Mouse (Mus musculus) stomach, embryonic 15.5 days (tissue): ENCODE measurements around the gene Col17a1. TPM values are rescaled to one million over a fixed set of nuclear protein-coding genes. Genes with fewer than 3 reads are reported as not detected.
A peak's percentile ranks its signal among the peaks of the same experiment; 100 is the strongest.

Source experiments
- ATAC-seq: fragments of 200-750 bp; cut with Nextera tagmentation; 2 replicates; pipeline ENCODE4 v1.8.0; 2017; ENCODE audit warnings: low read depth, moderate number of reproducible peaks, moderate TSS enrichment; ENCODE audit not compliant: insufficient read depth, low FRiP score
- H3K27ac ChIP-seq: fragments of 300-500 bp; sonication (generic); 2 replicates; pipeline ENCODE4 v1.5.1; 2015; ENCODE audit warnings: mild to moderate bottlenecking, inconsistent platforms
- H3K27me3 ChIP-seq: fragments of 300-500 bp; sonication (generic); replicated peaks from 2 replicates; pipeline ENCODE4 v1.6.1; 2015; ENCODE audit warnings: inconsistent platforms
- H3K36me3 ChIP-seq: fragments of 300-500 bp; sonication (generic); 2 replicates; pipeline ENCODE4 v1.6.1; 2015; ENCODE audit warnings: inconsistent platforms
- H3K4me1 ChIP-seq: fragments of 300-500 bp; sonication (generic); 2 replicates; pipeline ENCODE4 v1.6.1; 2015; ENCODE audit warnings: inconsistent platforms
- H3K4me2 ChIP-seq: fragments of 300-500 bp; sonication (generic); 2 replicates; pipeline ENCODE4 v1.6.1; 2015; ENCODE audit warnings: mild to moderate bottlenecking, inconsistent platforms
- H3K4me3 ChIP-seq: fragments of 300-500 bp; sonication (generic); replicated peaks from 2 replicates; pipeline ENCODE4 v1.5.1; 2015; ENCODE audit warnings: inconsistent platforms
- H3K9ac ChIP-seq: fragments of 300-500 bp; sonication (generic); 2 replicates; pipeline ENCODE4 v1.6.1; 2015; ENCODE audit warnings: inconsistent platforms
- H3K9me3 ChIP-seq: fragments of 300-500 bp; sonication (generic); 2 replicates; pipeline ENCODE4 v1.6.1; 2016; ENCODE audit warnings: inconsistent platforms
- WGBS: fragments of 180-500 bp; shearing (Covaris S2); methylation state at CpG from one replicate; pipeline ENCODE4 v1.1.7; 2015; 5-methylcytosine and 5-hydroxymethylcytosine counted together
- polyA plus RNA-seq: library from polyadenylated mRNA; unstranded; fragments of >200 nt; fragmentation: Nextera tagmentation; extraction: Ambion mirVana; gene quantifications from 2 replicates; pipeline ENCODE4 v1.2.1, GENCODE M21; 2015

Col17a1 gene
- 8.8 and 12.3 TPM in 2 replicates for polyA plus RNA-seq

DNA sequence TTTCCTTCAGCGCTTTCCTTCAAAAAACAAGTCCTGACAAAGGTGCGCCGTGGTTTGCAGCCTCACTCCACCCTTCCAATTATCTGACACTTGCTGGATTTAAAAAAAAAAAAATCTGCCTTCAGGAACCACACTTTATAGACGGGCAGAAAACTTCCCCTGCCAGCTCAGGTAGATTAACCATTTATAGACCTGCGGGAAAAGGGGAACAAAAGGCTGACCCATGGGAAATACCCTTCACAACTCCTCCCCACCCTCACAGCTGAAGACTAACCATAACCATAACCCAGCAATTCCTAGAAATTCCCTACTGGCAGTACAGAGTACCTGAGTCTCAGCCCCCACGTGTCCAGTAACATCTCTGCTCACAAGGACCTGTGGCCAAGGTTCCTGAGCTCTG lies at the start of gene Col17a1:
Col17a1 (minus strand) TSS at position 101 of the 400 bp plus-strand sequence.
- H3K36me3 ChIP-seq: no peaks in the 10 kb centered on the region
- WGBS: 65% methylated on average over 6 of the region's 6 CpGs
- H3K4me2 ChIP-seq: no peak within 1 kb of the TSS
- H3K4me3 ChIP-seq: peak within 1 kb of the TSS; percentile 19
- no peak within 1 kb of the TSS for H3K9ac ChIP-seq
- no peaks in the 10 kb centered on the region for H3K9me3 ChIP-seq
- H3K27me3 ChIP-seq: no peaks in the 10 kb centered on the region
- no peak for ATAC-seq
- no peaks in the 10 kb centered on the region for H3K4me1 ChIP-seq
- H3K27ac ChIP-seq: peak within 1 kb of the TSS; percentile 61

GRCm38 (mm10) chr19:47731931-47732330 lies 40.0 kb upstream of the Col17a1 start:
- H3K4me1 ChIP-seq: peaks cover 8% of the 10 kb centered on the region
- H3K4me2 ChIP-seq: peak overlapping the region; percentile 61
- under 1% methylated on average over 14 of the region's 15 CpGs for WGBS
- no peaks in the 10 kb centered on the region for H3K27me3 ChIP-seq
- peak overlapping the region; percentile 97 for H3K27ac ChIP-seq
- peaks cover 28% of the 10 kb centered on the region for H3K36me3 ChIP-seq
- H3K9ac ChIP-seq: peak overlapping the region; percentile 80
- peak overlapping the region; percentile 82 for H3K4me3 ChIP-seq
- ATAC-seq: no peak
- no peaks in the 10 kb centered on the region for H3K9me3 ChIP-seq

GRCm38 (mm10) chr19:47731071-47731881 lies 39.4 kb upstream of the Col17a1 start, which contains the start of gene Sfr1:
Gene Sfr1 (plus strand): TSS chr19:47731682.
- WGBS: under 1% methylated on average over 72 of the region's 72 CpGs
- peak; percentile 96 for ATAC-seq
- H3K4me3 ChIP-seq: peak within 1 kb of the TSS; percentile 82
- no peaks in the 10 kb centered on the region for H3K27me3 ChIP-seq
- peak within 1 kb of the TSS; percentile 75 for H3K4me2 ChIP-seq
- peaks cover 8% of the 10 kb centered on the region for H3K4me1 ChIP-seq
- peaks cover 24% of the 10 kb centered on the region for H3K36me3 ChIP-seq
- H3K9ac ChIP-seq: peak within 1 kb of the TSS; percentile 80
- H3K27ac ChIP-seq: peak within 1 kb of the TSS; percentile 99
- no peaks in the 10 kb centered on the region for H3K9me3 ChIP-seq

DNA sequence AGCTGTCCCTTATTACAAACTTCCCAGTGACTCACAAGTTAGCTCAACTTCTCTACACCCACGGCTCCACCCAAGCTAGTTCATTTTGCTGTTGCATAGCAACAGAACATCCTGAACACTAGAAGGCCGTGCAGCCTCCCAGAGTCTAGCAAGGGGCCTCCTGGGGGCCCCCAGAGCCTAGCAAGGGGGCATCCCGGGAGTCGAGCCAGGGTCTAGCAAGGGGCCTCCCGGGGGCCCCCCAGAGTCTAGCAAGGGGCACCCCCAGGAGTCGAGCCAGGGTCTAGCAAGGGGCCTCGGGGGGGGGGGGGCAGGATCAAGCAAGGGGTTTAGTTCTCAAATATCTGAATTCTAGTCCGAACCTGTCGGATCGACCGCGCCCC lies 38.8 kb upstream of the Col17a1 start:
- Histone ChIP-seq H3K4me2 (peak overlapping the region; percentile 75), H3K4me1 (peaks cover 8% of the 10 kb centered on the region), H3K9ac (peak overlapping the region; percentile 29; the same call in 1 of the 2 replicates), H3K36me3 (peaks cover 18% of the 10 kb centered on the region), H3K27ac (peak overlapping the region; percentile 99), H3K27me3 (no peaks in the 10 kb centered on the region), H3K9me3 (no peaks in the 10 kb centered on the region), H3K4me3 (peak overlapping the region; percentile 82)
- ATAC-seq: peak; percentile 73
- WGBS: 0% methylated on average over 12 of the region's 12 CpGs

DNA sequence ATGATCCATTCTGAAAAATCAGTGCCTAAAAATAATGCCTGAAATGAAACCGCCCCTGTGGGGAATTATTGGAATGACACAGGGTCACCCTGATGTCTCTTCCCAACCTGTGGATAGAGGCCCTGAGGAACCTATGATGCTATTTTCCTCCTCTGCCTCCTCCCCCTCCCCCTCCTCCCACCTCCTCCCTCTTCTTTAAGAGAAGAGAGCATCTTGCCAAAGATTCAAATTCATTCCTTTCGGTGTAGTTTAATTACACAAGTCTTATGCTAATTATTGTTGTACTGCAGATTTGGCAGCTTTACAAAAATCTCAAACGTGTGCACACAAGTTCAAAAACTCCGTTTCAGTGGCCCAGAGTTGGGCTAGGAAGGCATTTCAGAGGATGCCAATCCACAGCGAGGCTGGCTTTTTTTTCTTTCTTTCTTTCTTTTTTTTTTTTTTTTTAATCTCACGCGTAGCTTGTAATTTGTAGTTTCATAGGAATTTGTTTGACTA lies 33.8 kb upstream of the Col17a1 start:
- Histone ChIP-seq H3K36me3 (no peaks in the 10 kb centered on the region), H3K9me3 (no peaks in the 10 kb centered on the region), H3K4me1 (peaks cover 8% of the 10 kb centered on the region), H3K27ac (no peak overlapping the region), H3K4me3 (no peak overlapping the region), H3K4me2 (no peak overlapping the region), H3K27me3 (no peaks in the 10 kb centered on the region), H3K9ac (no peak overlapping the region)
- no peak for ATAC-seq
- 64% methylated on average over 7 of the region's 7 CpGs for WGBS

DNA sequence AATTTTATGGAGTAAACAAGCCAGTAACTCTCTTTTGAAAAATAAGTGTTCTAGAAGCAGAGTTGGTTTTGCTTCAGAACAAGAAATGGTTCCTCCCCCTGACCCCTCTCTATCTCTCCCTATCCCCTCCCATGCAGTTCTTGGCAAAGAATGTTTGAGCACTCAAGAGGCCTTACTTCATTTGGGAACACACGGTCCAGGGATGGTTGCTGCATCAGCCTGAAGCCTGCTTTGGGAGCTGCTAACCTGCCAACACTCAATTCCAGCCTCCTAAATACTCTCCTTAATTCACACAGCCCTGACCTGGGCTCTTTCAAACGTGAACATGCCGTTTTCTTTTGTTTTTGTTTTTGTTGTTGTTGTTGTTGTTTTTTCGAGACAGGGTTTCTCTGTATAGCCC lies 33.0 kb upstream of the Col17a1 start:
- no peaks in the 10 kb centered on the region for H3K9me3 ChIP-seq
- no peak overlapping the region for H3K4me3 ChIP-seq
- 73% methylated on average over 4 of the region's 4 CpGs for WGBS
- H3K9ac ChIP-seq: no peak overlapping the region
- no peak for ATAC-seq
- peaks cover 2% of the 10 kb centered on the region for H3K4me1 ChIP-seq
- H3K27ac ChIP-seq: no peak overlapping the region
- no peak overlapping the region for H3K4me2 ChIP-seq
- no peaks in the 10 kb centered on the region for H3K36me3 ChIP-seq
- H3K27me3 ChIP-seq: no peaks in the 10 kb centered on the region

- no peak for ATAC-seq
- H3K4me2 ChIP-seq: no peak overlapping the region
- no peak overlapping the region for H3K9ac ChIP-seq
- H3K4me1 ChIP-seq: no peaks in the 10 kb centered on the region; the same call in 1 of the 2 replicates
- no peaks in the 10 kb centered on the region for H3K9me3 ChIP-seq
- WGBS: 33% methylated on average over 6 of the region's 6 CpGs
- no peaks in the 10 kb centered on the region for H3K27me3 ChIP-seq
- no peak overlapping the region for H3K27ac ChIP-seq
- no peaks in the 10 kb centered on the region for H3K36me3 ChIP-seq
- no peak overlapping the region for H3K4me3 ChIP-seq
Measured at GRCm38 (mm10) chr19:47722471-47722870, 30.6 kb upstream of the Col17a1 start.

DNA sequence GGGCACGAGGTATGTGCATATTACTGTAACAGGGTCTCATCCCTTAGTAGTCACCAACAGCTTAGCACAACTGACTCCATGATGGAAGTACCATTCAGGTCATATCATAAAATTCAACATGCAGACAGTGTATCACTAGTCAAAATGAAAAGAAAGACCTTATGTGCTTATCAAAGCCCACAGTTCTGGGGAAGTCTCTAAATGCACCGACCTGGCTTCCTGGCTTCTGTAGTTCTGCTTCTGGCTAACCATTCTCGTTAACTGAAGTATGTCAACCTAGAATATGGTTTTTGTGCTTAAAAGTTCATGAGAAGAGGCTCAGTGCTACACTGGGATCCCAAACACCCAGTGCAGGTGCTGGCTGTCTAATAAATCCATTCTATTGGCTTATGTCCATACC lies 27.3 kb upstream of the Col17a1 start:
- Histone ChIP-seq H3K9me3 (no peaks in the 10 kb centered on the region), H3K4me1 (no peaks in the 10 kb centered on the region; the same call in 1 of the 2 replicates), H3K36me3 (no peaks in the 10 kb centered on the region), H3K27me3 (no peaks in the 10 kb centered on the region), H3K4me3 (no peak overlapping the region), H3K27ac (no peak overlapping the region), H3K4me2 (no peak overlapping the region), H3K9ac (no peak overlapping the region)
- no peak for ATAC-seq
- WGBS: 84% methylated on average over 3 of the region's 3 CpGs

- H3K27ac ChIP-seq: no peak overlapping the region
- WGBS: 61% methylated on average over 2 of the region's 2 CpGs
- H3K9ac ChIP-seq: no peak overlapping the region
- no peak for ATAC-seq
- no peak overlapping the region for H3K4me2 ChIP-seq
- H3K9me3 ChIP-seq: no peaks in the 10 kb centered on the region
- H3K4me3 ChIP-seq: no peak overlapping the region
- H3K36me3 ChIP-seq: no peaks in the 10 kb centered on the region
- H3K27me3 ChIP-seq: no peaks in the 10 kb centered on the region
- no peaks in the 10 kb centered on the region for H3K4me1 ChIP-seq
Measured at GRCm38 (mm10) chr19:47716144-47716543, 24.2 kb upstream of the Col17a1 start.

DNA sequence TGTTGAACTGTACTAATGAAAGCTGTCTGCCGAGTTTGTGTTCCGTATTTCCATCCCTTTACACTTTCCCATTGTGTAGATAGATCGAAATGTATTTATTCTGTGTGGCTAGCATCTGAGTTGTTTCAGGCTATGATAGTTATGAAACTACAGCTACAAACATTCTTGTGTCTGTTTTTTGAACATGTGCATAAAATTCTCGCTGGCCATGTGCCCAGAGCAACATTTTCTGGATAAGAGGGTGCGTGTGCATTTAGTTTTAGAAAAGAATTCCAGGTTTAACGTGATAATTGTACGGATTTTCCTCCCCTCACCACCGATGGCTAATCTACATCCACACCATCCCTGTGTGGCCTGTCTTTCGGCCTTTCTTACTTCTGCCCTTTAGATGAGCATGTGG lies 21.6 kb upstream of the Col17a1 start:
- H3K4me3 ChIP-seq: no peak overlapping the region
- no peaks in the 10 kb centered on the region for H3K9me3 ChIP-seq
- H3K36me3 ChIP-seq: no peaks in the 10 kb centered on the region
- no peaks in the 10 kb centered on the region for H3K4me1 ChIP-seq
- H3K27ac ChIP-seq: peak overlapping the region; percentile 13; the same call in 1 of the 2 replicates
- H3K4me2 ChIP-seq: no peak overlapping the region
- no peak overlapping the region for H3K9ac ChIP-seq
- 63% methylated on average over 9 of the region's 9 CpGs for WGBS
- no peak for ATAC-seq
- no peaks in the 10 kb centered on the region for H3K27me3 ChIP-seq

GRCm38 (mm10) chr19:47710376-47710775 lies 18.5 kb upstream of the Col17a1 start:
- no peak overlapping the region for H3K9ac ChIP-seq
- H3K27ac ChIP-seq: no peak overlapping the region
- H3K27me3 ChIP-seq: no peaks in the 10 kb centered on the region
- no peaks in the 10 kb centered on the region for H3K9me3 ChIP-seq
- no peak overlapping the region for H3K4me2 ChIP-seq
- no peak for ATAC-seq
- no peaks in the 10 kb centered on the region for H3K4me1 ChIP-seq
- no peak overlapping the region for H3K4me3 ChIP-seq
- H3K36me3 ChIP-seq: no peaks in the 10 kb centered on the region
- WGBS: 77% methylated on average over 4 of the region's 4 CpGs

DNA sequence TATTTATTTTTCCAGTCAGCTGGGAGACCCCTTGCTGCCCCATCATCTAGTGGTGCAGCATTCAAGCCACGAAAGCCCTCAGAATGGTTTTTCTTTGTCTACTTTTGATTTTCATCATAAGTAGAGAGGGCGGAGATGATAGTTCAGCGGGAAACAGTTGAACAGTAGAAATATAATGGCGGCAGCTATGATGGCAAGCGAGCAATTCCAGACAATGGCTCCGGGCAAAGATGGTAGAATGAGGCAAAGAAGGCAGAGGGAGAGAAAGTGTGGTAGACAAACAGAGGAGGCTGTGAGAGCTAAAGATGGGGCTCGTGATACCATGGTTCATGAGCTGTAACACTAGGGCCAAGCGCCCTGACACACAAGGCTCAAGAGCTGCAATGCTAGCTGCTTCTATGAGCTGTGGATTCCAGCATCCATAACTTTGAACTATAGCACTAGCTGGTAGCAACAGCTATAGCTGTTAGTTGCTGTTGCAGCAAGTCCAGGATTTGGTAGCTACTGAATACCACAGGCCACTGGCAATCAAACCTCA lies 13.9 kb upstream of the Col17a1 start:
- H3K9ac ChIP-seq: no peak overlapping the region
- no peak for ATAC-seq
- no peaks in the 10 kb centered on the region for H3K27me3 ChIP-seq
- no peak overlapping the region for H3K4me2 ChIP-seq
- no peaks in the 10 kb centered on the region for H3K9me3 ChIP-seq
- no peaks in the 10 kb centered on the region for H3K4me1 ChIP-seq
- no peak overlapping the region for H3K27ac ChIP-seq
- 89% methylated on average over 8 of the region's 8 CpGs for WGBS
- no peaks in the 10 kb centered on the region for H3K36me3 ChIP-seq
- H3K4me3 ChIP-seq: no peak overlapping the region
